Comparison of ENCODE assay signal across 13 mouse cellular contexts in genomic region chr3:35066824-35067223, GRCm38 (mm10).
DNase-seq lines count a peak whose midpoint lies in the region; ATAC-seq and TF ChIP-seq lines count a peak whose summit lies in the region.
"Had no signal": no experiment of that assay in that cellular context is flagged by ENCODE, and none has a peak within 500 bp of the region (broad histone marks: within the 10 kb centered on the region; RNA-seq: fewer than 3 reads in every experiment).

No protein-coding gene starts in this region.

- no peak for TF ChIP-seq CTCF in forebrain, postnatal 0 days (IDR thresholded peaks at IDR 0.05; ENCODE audit: low read depth)

- H3K9me3 ChIP-seq in intestine, embryonic 14.5 days (ENCODE audit: control insufficient read depth, low read length), result no peaks in the 10 kb centered on the region
- H3K9me3 ChIP-seq in intestine, embryonic 16.5 days (ENCODE audit: control insufficient read depth, low read length), result no peaks in the 10 kb centered on the region
- H3K9me3 ChIP-seq in midbrain, embryonic 16.5 days (replicated peaks; ENCODE audit: control insufficient read depth, low read length, poor library complexity, severe bottlenecking), result no peaks in the 10 kb centered on the region
- H3K9me3 ChIP-seq in forebrain, postnatal 0 days (ENCODE audit: low read length), result no peaks in the 10 kb centered on the region
- H3K9me3 ChIP-seq: embryonic facial prominence, embryonic 13.5 days; heart, embryonic 10.5 days had no signal

- H3K36me3 ChIP-seq in intestine, embryonic 14.5 days (ENCODE audit: control insufficient read depth, insufficient read depth, low read length), result no peaks in the 10 kb centered on the region
- no peaks in the 10 kb centered on the region for H3K36me3 ChIP-seq in intestine, embryonic 16.5 days (ENCODE audit: control insufficient read depth, insufficient read depth, low read length)
- H3K36me3 ChIP-seq in midbrain, embryonic 16.5 days (ENCODE audit: control insufficient read depth, insufficient read depth, low read length), result no peaks in the 10 kb centered on the region
- H3K36me3 ChIP-seq in forebrain, postnatal 0 days (ENCODE audit: insufficient read depth), result no peaks in the 10 kb centered on the region
- H3K36me3 ChIP-seq: embryonic facial prominence, embryonic 13.5 days; heart, embryonic 10.5 days had no signal

- 0 out of 2 replicates have a peak, but pooled peaks have one; percentile 15 for ATAC-seq in intestine, embryonic 14.5 days (replicated peaks; ENCODE audit: low FRiP score, low TSS enrichment, low read depth)
- no peak for ATAC-seq in intestine, embryonic 16.5 days
- ATAC-seq in midbrain, embryonic 16.5 days, result peak; percentile 58
- ATAC-seq in forebrain, postnatal 0 days, result no peak

- no peaks in the 10 kb centered on the region for H3K27me3 ChIP-seq in intestine, embryonic 14.5 days (replicated peaks; ENCODE audit: control insufficient read depth, insufficient read depth, low read length)
- H3K27me3 ChIP-seq in intestine, embryonic 16.5 days (replicated peaks; ENCODE audit: control insufficient read depth, insufficient read depth, low read length), result no peaks in the 10 kb centered on the region
- no peaks in the 10 kb centered on the region for H3K27me3 ChIP-seq in midbrain, embryonic 16.5 days (ENCODE audit: control insufficient read depth, insufficient read depth, low read depth, low read length)
- H3K27me3 ChIP-seq in forebrain, postnatal 0 days (ENCODE audit: insufficient read depth, low read length), result no peaks in the 10 kb centered on the region
- H3K27me3 ChIP-seq: embryonic facial prominence, embryonic 13.5 days had no signal

- WGBS in intestine, embryonic 14.5 days, result 36% methylated on average over 9 of the region's 9 CpGs
- 26% methylated on average over 9 of the region's 9 CpGs for WGBS in intestine, embryonic 16.5 days
- 32% methylated on average over 9 of the region's 9 CpGs for WGBS in midbrain, embryonic 16.5 days
- WGBS in forebrain, postnatal 0 days, result 40% methylated on average over 9 of the region's 9 CpGs

- H3K9ac ChIP-seq in intestine, embryonic 14.5 days (ENCODE audit: low read length), result no peak overlapping the region
- H3K9ac ChIP-seq in intestine, embryonic 16.5 days (ENCODE audit: low read depth, low read length), result no peak overlapping the region
- H3K9ac ChIP-seq in midbrain, embryonic 16.5 days (ENCODE audit: low read depth, low read length), result no peak overlapping the region
- no peak overlapping the region for H3K9ac ChIP-seq in forebrain, postnatal 0 days
- H3K9ac ChIP-seq: embryonic facial prominence, embryonic 13.5 days; liver, embryonic 14.5 days had no signal

- no peaks in the 10 kb centered on the region for H3K4me1 ChIP-seq in intestine, embryonic 14.5 days (replicated peaks; ENCODE audit: control insufficient read depth, insufficient read depth, low read length)
- no peaks in the 10 kb centered on the region for H3K4me1 ChIP-seq in intestine, embryonic 16.5 days (ENCODE audit: control insufficient read depth, insufficient read depth, low read length)
- no peaks in the 10 kb centered on the region; the same call in 1 of the 2 replicates for H3K4me1 ChIP-seq in midbrain, embryonic 16.5 days (ENCODE audit: control insufficient read depth, insufficient read depth, low read length)
- H3K4me1 ChIP-seq in forebrain, postnatal 0 days (ENCODE audit: insufficient read depth), result no peaks in the 10 kb centered on the region
- H3K4me1 ChIP-seq: embryonic facial prominence, embryonic 13.5 days; heart, embryonic 10.5 days had no signal

- DNase-seq in intestine, embryonic 14.5 days (ENCODE audit: low spot score), result no peak
- peak; percentile 72 for DNase-seq in 3T3-L1 (ENCODE audit: low read depth, low spot score)
- peak; percentile 52 to 67 for DNase-seq in cerebellum, postnatal 10 days
- DNase-seq in forebrain, postnatal 0 days, result no peak
- DNase-seq in gastrocnemius, adult 8-10 months (ENCODE audit: low spot score in 2 of 2), result no peak
- no peak for DNase-seq in ovary, adult 18-20 months (ENCODE audit: low spot score)
- DNase-seq: adrenal gland, postnatal 14 days; kidney, adult 8-10 months had no signal

- H3K27ac ChIP-seq in intestine, embryonic 14.5 days (ENCODE audit: low read depth), result no peak overlapping the region
- H3K27ac ChIP-seq in intestine, embryonic 16.5 days (ENCODE audit: low read length), result no peak overlapping the region
- H3K27ac ChIP-seq in midbrain, embryonic 16.5 days (ENCODE audit: low read length), result no peak overlapping the region
- H3K27ac ChIP-seq in forebrain, postnatal 0 days (ENCODE audit: low read depth, low read length), result no peak overlapping the region
- H3K27ac ChIP-seq: embryonic facial prominence, embryonic 13.5 days; heart, embryonic 10.5 days; liver, embryonic 14.5 days had no signal

- no peak overlapping the region for H3K4me2 ChIP-seq in intestine, embryonic 14.5 days (ENCODE audit: low read length)
- no peak overlapping the region for H3K4me2 ChIP-seq in intestine, embryonic 16.5 days (ENCODE audit: low read depth, low read length)
- H3K4me2 ChIP-seq in midbrain, embryonic 16.5 days (ENCODE audit: low read length), result no peak overlapping the region
- H3K4me2 ChIP-seq in forebrain, postnatal 0 days (ENCODE audit: low read depth), result no peak overlapping the region
- H3K4me2 ChIP-seq: embryonic facial prominence, embryonic 13.5 days had no signal

- H3K4me3 ChIP-seq in intestine, embryonic 14.5 days (ENCODE audit: low read depth, low read length), result no peak overlapping the region
- no peak overlapping the region for H3K4me3 ChIP-seq in intestine, embryonic 16.5 days (ENCODE audit: low read length)
- H3K4me3 ChIP-seq in midbrain, embryonic 16.5 days (ENCODE audit: low read depth, low read length), result no peak overlapping the region
- H3K4me3 ChIP-seq in forebrain, postnatal 0 days (ENCODE audit: low read depth, low read length), result no peak overlapping the region
- H3K4me3 ChIP-seq: embryonic facial prominence, embryonic 13.5 days; heart, embryonic 10.5 days had no signal

Comparison
In these comparisons a context has a peak if more than half of its experiments do, and no peak if none do; other contexts are left out.
1. ATAC-seq: peak in intestine, embryonic 14.5 days (single experiment) and midbrain, embryonic 16.5 days (single experiment); none in intestine, embryonic 16.5 days (single experiment) and forebrain, postnatal 0 days (single experiment).
2. DNase-seq: peak in 3T3-L1 (single experiment) and cerebellum, postnatal 10 days (2 of 2); none in intestine, embryonic 14.5 days (single experiment), forebrain, postnatal 0 days (single experiment), gastrocnemius, adult 8-10 months (0 of 2) and ovary, adult 18-20 months (single experiment).